Mouse (Mus musculus) 416B (cell line): ENCODE measurements around the gene Hoxc5.

ENCODE experiments used
- DNase-seq: peaks from one replicate; pipeline ENCODE4 v3.0.0; 2011; ENCODE audit warnings: low read depth

Hoxc5 gene

DNA sequence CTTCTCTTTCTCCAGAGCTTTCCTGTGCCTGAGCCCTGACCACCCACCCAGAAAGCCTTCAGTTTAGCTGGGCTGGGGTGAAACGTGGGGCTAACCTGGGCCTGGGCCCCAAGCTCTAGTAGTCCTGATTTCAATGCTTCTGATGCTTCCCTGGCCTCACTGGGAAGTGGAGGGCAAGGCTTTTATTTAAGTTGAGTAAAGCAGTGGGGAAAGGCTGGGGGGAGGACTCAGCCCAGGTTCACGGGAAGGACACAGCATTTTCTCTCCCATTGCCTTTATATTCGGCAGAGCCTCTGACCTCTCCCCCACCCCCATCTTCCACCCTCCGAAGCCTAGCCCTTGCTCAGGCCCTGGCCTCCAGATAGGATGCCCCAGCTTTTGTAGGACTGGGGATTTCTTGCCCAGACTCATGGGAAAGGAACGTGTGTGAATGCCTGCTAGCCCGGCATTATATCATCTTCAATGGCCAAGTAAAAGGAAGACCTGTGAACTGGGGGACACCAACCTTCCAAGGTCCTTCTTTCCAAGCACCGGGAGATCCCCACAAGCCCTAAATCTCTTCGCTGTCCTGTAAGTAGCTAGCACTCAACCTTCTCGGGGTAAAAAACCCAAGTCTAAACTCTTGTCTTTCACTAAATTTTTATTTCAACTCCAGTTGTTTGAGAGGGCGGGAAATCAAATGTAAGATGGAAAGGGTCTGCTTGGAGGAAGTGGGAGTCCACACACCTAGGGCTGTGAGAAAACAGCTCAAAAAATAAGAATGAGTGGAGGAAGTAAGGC is 71.6 kb downstream of the Hoxc5 start:
- no peak for DNase-seq

GRCm38 (mm10) chr15:103039609-103040008 is 72.4 kb downstream of the Hoxc5 start:
- no peak for DNase-seq

GRCm38 (mm10) chr15:103040601-103041000 is 73.4 kb downstream of the Hoxc5 start:
- no peak for DNase-seq

- peak; percentile 10 for DNase-seq
Measured at GRCm38 (mm10) chr15:103041613-103042012, 74.4 kb downstream of the Hoxc5 start.

GRCm38 (mm10) chr15:103042209-103042608 is 75.0 kb downstream of the Hoxc5 start:
- DNase-seq = no peak

DNA sequence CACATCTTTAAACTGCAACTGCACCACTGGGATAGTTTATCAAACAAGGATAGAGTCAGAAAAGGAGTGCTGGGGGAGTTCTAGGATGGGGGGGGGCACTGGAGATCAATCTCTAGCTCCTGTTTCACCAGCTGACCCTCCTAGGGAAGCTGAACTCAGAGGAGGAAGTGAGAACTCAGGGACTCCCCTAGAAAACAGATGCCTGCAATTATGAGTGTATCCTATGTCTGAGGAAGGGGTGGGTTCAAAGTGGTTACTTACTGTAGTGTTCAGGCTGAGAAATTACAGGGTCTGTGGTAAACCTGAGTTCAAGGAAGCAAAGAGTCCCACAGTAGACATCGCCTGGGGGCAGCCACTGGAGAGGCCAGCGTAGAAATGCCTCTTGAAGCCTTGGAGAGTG is 84.4 kb downstream of the Hoxc5 start:
- DNase-seq = no peak

GRCm38 (mm10) chr15:103053210-103053609 is 86.0 kb downstream of the Hoxc5 start:
- no peak for DNase-seq

- no peak for DNase-seq
Measured at GRCm38 (mm10) chr15:103056396-103056795, 89.2 kb downstream of the Hoxc5 start.

- DNase-seq = no peak
Measured at GRCm38 (mm10) chr15:103058715-103059114, 91.5 kb downstream of the Hoxc5 start.

DNA sequence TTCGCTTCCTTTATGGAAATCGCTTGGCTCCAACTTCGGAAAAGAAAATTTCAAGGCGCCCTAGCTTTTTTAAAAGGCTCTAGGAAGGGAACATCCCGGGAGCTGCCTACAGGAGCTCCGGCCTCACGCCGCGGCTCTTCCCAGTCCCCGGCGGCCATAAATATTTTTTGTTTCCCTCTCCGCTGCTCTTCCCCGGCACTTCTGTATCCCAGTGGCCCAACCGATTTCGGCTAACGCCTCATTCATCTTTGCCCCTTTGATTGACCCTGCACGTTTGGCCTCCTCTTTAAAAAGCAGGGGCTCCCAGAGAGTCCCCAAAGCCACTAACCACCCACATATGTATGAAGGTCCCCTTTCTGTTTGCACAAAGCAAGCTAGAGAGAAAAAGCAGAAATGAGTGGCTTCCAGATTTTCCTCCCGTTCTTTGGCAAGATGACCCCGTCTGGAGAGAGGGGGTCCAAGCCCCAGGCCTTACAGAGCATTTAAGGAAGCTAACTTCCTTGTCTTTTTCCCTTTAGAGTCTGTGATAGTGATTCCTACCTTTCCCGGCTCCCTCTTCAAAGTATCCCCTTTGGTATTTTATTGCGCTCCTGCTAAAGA is 92.2 kb downstream of the Hoxc5 start:
- DNase-seq = no peak

GRCm38 (mm10) chr15:103060021-103060340 is 92.7 kb downstream of the Hoxc5 start:
- DNase-seq = no peak

- DNase-seq = no peak
Measured at GRCm38 (mm10) chr15:103060341-103061130, 93.3 kb downstream of the Hoxc5 start.

DNA sequence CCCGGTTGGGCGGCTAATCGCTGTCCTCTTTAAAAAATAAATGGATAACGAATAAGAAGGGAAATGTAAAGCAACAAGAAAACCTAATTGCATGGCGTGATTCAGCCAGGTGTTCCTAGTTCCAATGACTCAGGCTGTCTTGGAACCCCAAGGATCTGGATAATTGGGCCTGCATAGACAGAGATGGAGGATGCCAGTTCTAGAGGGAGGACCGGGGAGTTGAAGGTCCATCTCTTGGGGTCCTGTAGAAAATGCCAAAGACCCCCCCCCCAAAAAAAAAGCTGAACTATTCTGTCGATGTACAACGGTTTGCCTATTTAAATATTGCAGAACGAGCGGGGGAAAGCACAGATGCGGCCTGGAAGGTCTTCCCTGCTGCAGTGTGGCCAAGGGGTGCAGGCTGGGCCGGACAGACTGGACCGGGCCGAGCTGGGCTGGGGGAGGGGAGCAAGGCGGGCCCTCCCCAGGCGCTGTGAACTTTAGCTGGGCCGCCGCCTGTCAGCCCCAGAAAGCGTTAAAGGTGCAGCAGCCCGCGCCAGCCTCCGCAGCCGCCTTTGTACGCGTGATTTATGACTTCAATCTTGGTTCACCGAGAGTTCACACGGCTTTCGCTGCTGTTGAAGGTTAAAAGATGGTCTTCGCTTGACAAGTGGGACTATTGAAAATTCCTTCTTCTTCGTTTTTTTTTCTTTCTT is 94.0 kb downstream of the Hoxc5 start:
- DNase-seq = no peak

- DNase-seq = no peak
Measured at GRCm38 (mm10) chr15:103061988-103062387, 94.7 kb downstream of the Hoxc5 start.

- DNase-seq = no peak
Measured at GRCm38 (mm10) chr15:103065642-103066041, 98.4 kb downstream of the Hoxc5 start.
